Mouse (Mus musculus): ENCODE results near the gene Adam26a.
"Not testable (repeated sequence)": the region's sequence is repeated elsewhere in the genome, so short reads cannot be mapped to it uniquely, and the experiment has no call there.

The Adam26a gene

DNA sequence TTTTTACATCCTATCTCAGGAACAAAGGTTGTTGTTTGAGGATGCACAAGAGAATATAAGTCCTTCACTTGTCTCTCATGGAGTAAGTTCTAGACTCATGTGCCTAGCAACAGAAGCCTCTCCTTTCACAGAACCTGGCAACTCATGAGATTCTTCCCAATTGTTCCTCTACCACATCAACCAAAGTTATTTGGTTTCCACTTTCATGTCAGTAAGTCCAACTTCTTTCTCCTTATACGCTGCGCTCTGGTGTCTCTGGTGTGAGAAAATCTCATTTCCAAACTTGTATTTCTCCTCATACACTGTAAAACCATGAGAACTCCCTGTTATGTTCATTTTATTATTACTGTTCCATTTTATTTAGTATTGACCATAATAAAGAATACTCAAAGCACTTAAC is at the start of gene Adam26a:
Adam26a (minus strand) TSS at position 101 of the 400 bp plus-strand sequence.
- not testable (repeated sequence) for DNase-seq (ENCODE audit: extremely low spot score)

DNA sequence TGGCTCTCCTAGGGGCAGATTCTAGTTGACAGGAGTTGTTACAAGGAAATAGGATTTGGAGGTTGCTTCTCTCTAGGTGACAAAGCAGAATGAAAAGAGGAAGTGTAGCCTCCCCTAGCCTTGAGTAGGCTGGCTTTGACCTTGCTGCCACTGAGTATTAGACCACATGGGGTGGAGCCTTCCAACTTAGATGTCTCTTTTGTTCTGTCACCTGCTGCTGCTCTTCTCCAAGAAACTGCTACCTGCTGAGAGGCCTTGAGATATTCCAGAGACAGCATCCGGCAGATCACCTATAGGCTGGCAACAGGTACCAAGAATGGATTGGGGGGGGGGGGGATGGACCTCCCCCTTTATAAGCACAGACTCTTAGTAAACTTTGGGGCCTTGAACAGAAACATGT is 39.5 kb upstream of the Adam26a start:
- no peak for DNase-seq (ENCODE audit: extremely low spot score)

DNA sequence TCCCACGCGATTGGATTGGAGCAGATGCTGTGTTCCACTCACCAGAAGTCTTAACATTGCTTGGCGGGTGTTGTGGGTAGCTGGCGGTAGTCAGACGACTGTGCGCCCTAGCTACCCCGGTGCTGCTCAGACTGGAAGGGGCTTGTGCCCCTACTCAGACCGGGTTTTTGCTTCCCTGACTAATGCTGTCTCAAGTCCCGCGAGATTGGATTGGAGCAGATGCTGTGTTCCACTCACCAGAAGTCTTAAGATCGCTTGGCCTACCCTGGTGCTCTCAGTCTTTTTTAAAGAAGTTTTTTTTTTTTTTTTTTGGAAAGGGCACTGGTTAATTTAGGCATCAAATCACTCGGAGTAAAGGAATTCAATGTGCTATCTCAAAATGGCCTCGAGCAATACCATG is 27.1 kb upstream of the Adam26a start:
- not testable (repeated sequence) for DNase-seq (ENCODE audit: extremely low spot score)

DNA sequence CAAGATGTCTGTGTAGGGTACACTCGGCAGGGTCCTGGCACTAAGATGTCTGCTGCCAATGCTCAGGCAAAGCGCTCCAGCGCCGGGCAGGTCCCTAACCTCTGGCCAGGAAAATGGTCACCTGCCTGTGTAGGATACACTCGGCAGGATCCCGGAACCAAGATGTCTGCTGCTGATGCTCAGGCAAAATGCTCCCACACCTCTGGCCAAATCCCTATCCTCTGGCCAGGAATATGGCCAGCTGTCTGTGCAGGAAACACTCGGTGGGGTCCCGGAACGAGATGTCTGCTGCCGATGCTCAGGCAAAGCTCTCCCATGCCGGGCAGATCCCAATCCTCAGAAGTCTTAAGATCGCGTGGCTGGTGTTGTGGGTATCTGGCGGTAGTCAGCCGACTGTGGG is 26.7 kb upstream of the Adam26a start:
- not testable (repeated sequence) for DNase-seq (ENCODE audit: extremely low spot score)

DNA sequence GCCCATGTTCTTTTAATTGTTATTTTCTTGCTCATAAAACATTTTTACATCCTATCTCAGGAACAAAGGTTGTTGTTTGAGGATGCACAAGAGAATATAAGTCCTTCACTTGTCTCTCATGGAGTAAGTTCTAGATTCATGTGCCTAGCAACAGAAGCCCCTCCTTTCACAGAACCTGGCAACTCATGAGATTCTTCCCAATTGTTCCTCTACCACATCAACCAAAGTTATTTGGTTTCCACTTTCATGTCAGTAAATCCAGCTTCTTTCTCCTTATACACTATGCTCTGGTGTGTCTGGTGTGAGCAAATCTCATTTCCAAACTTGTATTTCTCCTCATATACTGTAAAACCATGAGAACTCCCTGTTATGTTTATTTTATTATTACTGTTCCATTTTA is 48.5 kb downstream of the Adam26a start, which contains the start of gene Adam26b:
Adam26b (minus strand) TSS at position 101 of the 400 bp plus-strand sequence.
- not testable (repeated sequence) for DNase-seq (ENCODE audit: extremely low spot score)
